Mouse (Mus musculus) stomach, embryonic 15.5 days (tissue): ENCODE measurements around the gene Olfr1317. TPM values are rescaled to one million over a fixed set of nuclear protein-coding genes. Genes with fewer than 3 reads are reported as not detected.

Experiments
- ATAC-seq: fragments of 200-750 bp; cut with Nextera tagmentation; 2 replicates; pipeline ENCODE4 v1.8.0; 2017; ENCODE audit warnings: low read depth, moderate number of reproducible peaks, moderate TSS enrichment; ENCODE audit not compliant: insufficient read depth, low FRiP score
- H3K27ac ChIP-seq: fragments of 300-500 bp; sonication (generic); 2 replicates; pipeline ENCODE4 v1.5.1; 2015; ENCODE audit warnings: mild to moderate bottlenecking, inconsistent platforms
- H3K27me3 ChIP-seq: fragments of 300-500 bp; sonication (generic); replicated peaks from 2 replicates; pipeline ENCODE4 v1.6.1; 2015; ENCODE audit warnings: inconsistent platforms
- H3K36me3 ChIP-seq: fragments of 300-500 bp; sonication (generic); 2 replicates; pipeline ENCODE4 v1.6.1; 2015; ENCODE audit warnings: inconsistent platforms
- H3K4me1 ChIP-seq: fragments of 300-500 bp; sonication (generic); 2 replicates; pipeline ENCODE4 v1.6.1; 2015; ENCODE audit warnings: inconsistent platforms
- H3K4me2 ChIP-seq: fragments of 300-500 bp; sonication (generic); 2 replicates; pipeline ENCODE4 v1.6.1; 2015; ENCODE audit warnings: mild to moderate bottlenecking, inconsistent platforms
- H3K4me3 ChIP-seq: fragments of 300-500 bp; sonication (generic); replicated peaks from 2 replicates; pipeline ENCODE4 v1.5.1; 2015; ENCODE audit warnings: inconsistent platforms
- H3K9ac ChIP-seq: fragments of 300-500 bp; sonication (generic); 2 replicates; pipeline ENCODE4 v1.6.1; 2015; ENCODE audit warnings: inconsistent platforms
- H3K9me3 ChIP-seq: fragments of 300-500 bp; sonication (generic); 2 replicates; pipeline ENCODE4 v1.6.1; 2016; ENCODE audit warnings: inconsistent platforms
- WGBS: fragments of 180-500 bp; shearing (Covaris S2); methylation state at CpG from one replicate; pipeline ENCODE4 v1.1.7; 2015; 5-methylcytosine and 5-hydroxymethylcytosine counted together
- polyA plus RNA-seq: library from polyadenylated mRNA; unstranded; fragments of >200 nt; fragmentation: Nextera tagmentation; extraction: Ambion mirVana; gene quantifications from 2 replicates; pipeline ENCODE4 v1.2.1, GENCODE M21; 2015

Gene Olfr1317
- not detected in 2 replicates for polyA plus RNA-seq

- H3K4me3 ChIP-seq: no peak within 1 kb of the TSS
- no peak within 1 kb of the TSS for H3K4me2 ChIP-seq
- H3K4me1 ChIP-seq: no peaks in the 10 kb centered on the region
- no peaks in the 10 kb centered on the region for H3K9me3 ChIP-seq
- H3K36me3 ChIP-seq: no peaks in the 10 kb centered on the region
- no peak within 1 kb of the TSS for H3K9ac ChIP-seq
- H3K27ac ChIP-seq: no peak within 1 kb of the TSS
- no peaks in the 10 kb centered on the region for H3K27me3 ChIP-seq
- 53% methylated on average over 2 of the region's 2 CpGs for WGBS
- ATAC-seq: no peak
Observed at GRCm38 (mm10) chr2:112140029-112140428, at the start of gene Olfr1317. Olfr1317 (plus strand) TSS chr2:112140329.

- no peak for ATAC-seq
- Histone ChIP-seq H3K36me3 (no peaks in the 10 kb centered on the region), H3K4me3 (no peak within 1 kb of the TSS), H3K9ac (no peak within 1 kb of the TSS), H3K27ac (no peak within 1 kb of the TSS), H3K4me2 (no peak within 1 kb of the TSS), H3K27me3 (no peaks in the 10 kb centered on the region), H3K4me1 (no peaks in the 10 kb centered on the region), H3K9me3 (no peaks in the 10 kb centered on the region)
Observed at GRCm38 (mm10) chr2:112096681-112097080, 43.4 kb upstream of the Olfr1317 start, which contains the start of gene Olfr1314. Olfr1314 (minus strand) TSS chr2:112096781.

GRCm38 (mm10) chr2:112115340-112115739 is 24.8 kb upstream of the Olfr1317 start, which contains the start of gene Olfr1315-ps1:
Olfr1315-ps1 (minus strand) TSS chr2:112115440.
- no peaks in the 10 kb centered on the region for H3K36me3 ChIP-seq
- no peak for ATAC-seq
- H3K4me3 ChIP-seq: no peak within 1 kb of the TSS
- H3K27ac ChIP-seq: no peak within 1 kb of the TSS
- H3K27me3 ChIP-seq: no peaks in the 10 kb centered on the region
- H3K4me2 ChIP-seq: no peak within 1 kb of the TSS
- no peaks in the 10 kb centered on the region for H3K4me1 ChIP-seq
- WGBS: 67% methylated on average over 1 of the region's 1 CpGs
- no peaks in the 10 kb centered on the region for H3K9me3 ChIP-seq
- H3K9ac ChIP-seq: no peak within 1 kb of the TSS

GRCm38 (mm10) chr2:112134877-112135276 is 5.3 kb upstream of the Olfr1317 start, which contains the start of gene Olfr1316:
Olfr1316 (minus strand) TSS chr2:112134977.
- H3K4me2 ChIP-seq: no peak within 1 kb of the TSS
- no peak within 1 kb of the TSS for H3K9ac ChIP-seq
- 77% methylated on average over 2 of the region's 2 CpGs for WGBS
- H3K9me3 ChIP-seq: no peaks in the 10 kb centered on the region
- H3K27ac ChIP-seq: no peak within 1 kb of the TSS
- H3K27me3 ChIP-seq: no peaks in the 10 kb centered on the region
- H3K4me3 ChIP-seq: no peak within 1 kb of the TSS
- no peak for ATAC-seq
- H3K36me3 ChIP-seq: no peaks in the 10 kb centered on the region
- H3K4me1 ChIP-seq: no peaks in the 10 kb centered on the region

GRCm38 (mm10) chr2:112153898-112154297 is 13.8 kb downstream of the Olfr1317 start, which contains the start of gene Olfr1318:
Olfr1318 (plus strand) TSS chr2:112154198.
- Histone ChIP-seq H3K4me1 (no peaks in the 10 kb centered on the region), H3K27ac (no peak within 1 kb of the TSS), H3K9ac (no peak within 1 kb of the TSS), H3K4me3 (no peak within 1 kb of the TSS), H3K27me3 (no peaks in the 10 kb centered on the region), H3K4me2 (no peak within 1 kb of the TSS), H3K9me3 (no peaks in the 10 kb centered on the region), H3K36me3 (no peaks in the 10 kb centered on the region)
- ATAC-seq: no peak

Other genes with a start within 250 kb of the Olfr1317 start
- gene Olfr1306, start 224.1 kb upstream of the Olfr1317 start, polyA plus RNA-seq: not detected in 2 replicates
- not detected in 2 replicates for gene Olfr1307, start 190.9 kb upstream of the Olfr1317 start, polyA plus RNA-seq
- not detected in 2 replicates for gene Olfr1308, start 175.4 kb upstream of the Olfr1317 start, polyA plus RNA-seq
- not detected in 2 replicates for gene Olfr1309, start 150.0 kb upstream of the Olfr1317 start, polyA plus RNA-seq
- not detected in 2 replicates for gene Olfr1310, start 127.6 kb upstream of the Olfr1317 start, polyA plus RNA-seq
- gene Olfr1311, start 115.9 kb upstream of the Olfr1317 start, polyA plus RNA-seq: not detected in 2 replicates
- not detected in 2 replicates for gene Olfr1312, start 90.1 kb upstream of the Olfr1317 start, polyA plus RNA-seq
- not detected in 2 replicates for gene Olfr1313, start 62.5 kb upstream of the Olfr1317 start, polyA plus RNA-seq
- not detected in 2 replicates for gene Olfr1314, start 43.5 kb upstream of the Olfr1317 start, polyA plus RNA-seq
- not detected in 2 replicates for gene Olfr1315-ps1, start 24.9 kb upstream of the Olfr1317 start, polyA plus RNA-seq
- not detected in 2 replicates for gene Olfr1316, start 5.4 kb upstream of the Olfr1317 start, polyA plus RNA-seq
- not detected in 2 replicates for gene Olfr1318, start 13.9 kb downstream of the Olfr1317 start, polyA plus RNA-seq
- 27.0 and 28.0 TPM in 2 replicates for gene Lpcat4, start 99.1 kb downstream of the Olfr1317 start, polyA plus RNA-seq
- 0.04 TPM in 1 of 2 replicates, not detected in the other for gene Nutm1, start 119.0 kb downstream of the Olfr1317 start, polyA plus RNA-seq
- 213 and 223 TPM in 2 replicates for gene Nop10, start 121.6 kb downstream of the Olfr1317 start, polyA plus RNA-seq
- gene Slc12a6, start 125.5 kb downstream of the Olfr1317 start, polyA plus RNA-seq: 10.5 and 11.8 TPM in 2 replicates
- not detected in 2 replicates for gene Gm21985, start 126.0 kb downstream of the Olfr1317 start, polyA plus RNA-seq
- gene Emc4, start 227.7 kb downstream of the Olfr1317 start, polyA plus RNA-seq: 101 and 107 TPM in 2 replicates
- 39.2 and 41.0 TPM in 2 replicates for gene Katnbl1, start 238.9 kb downstream of the Olfr1317 start, polyA plus RNA-seq